Mouse (Mus musculus): Measurements from ENCODE around the gene Rbfox3. TPM values are rescaled to one million over a fixed set of nuclear protein-coding genes. Genes with fewer than 3 reads are reported as not detected.
A peak's percentile ranks its signal among the peaks of the same experiment; 100 is the strongest.

The Rbfox3 gene
- polyA plus RNA-seq, 1 experiment from 2014 or later, result 12.6 TPM

DNA sequence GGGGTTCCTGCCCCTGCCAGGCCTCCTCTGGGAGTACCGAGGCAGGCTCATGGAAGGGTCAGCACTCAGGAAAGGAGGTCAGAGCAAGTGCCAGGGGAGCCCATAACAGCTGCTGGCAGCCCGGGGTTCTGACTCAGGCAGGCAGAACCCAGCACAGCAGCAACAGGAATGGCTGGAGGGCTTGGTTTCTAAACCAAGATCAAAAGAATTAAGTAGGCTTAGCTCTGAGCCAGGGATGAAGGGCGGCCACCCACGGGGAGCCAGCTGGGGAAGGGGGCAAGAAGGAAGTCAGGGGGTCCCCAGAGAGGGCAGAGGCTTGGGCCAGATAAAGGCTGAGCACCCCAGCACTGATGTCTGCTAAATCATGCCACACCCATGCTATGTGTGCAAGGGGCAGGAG is 356.9 kb downstream of the Rbfox3 start:
- Histone ChIP-seq H3K27me3 (ENCODE audit: control insufficient read depth, insufficient read depth, low read length) (no peaks in the 10 kb centered on the region), H3K4me3 (ENCODE audit: low read depth, low read length) (no peak overlapping the region), H3K27ac (ENCODE audit: low read depth, low read length) (no peak overlapping the region), H3K4me1 (replicated peaks; ENCODE audit: control insufficient read depth, insufficient read depth, low read length) (peaks cover 6% of the 10 kb centered on the region), H3K9me3 (ENCODE audit: control insufficient read depth, low read length) (no peaks in the 10 kb centered on the region), H3K9ac (ENCODE audit: low read depth, low read length) (no peak overlapping the region), H3K4me2 (replicated peaks; ENCODE audit: low read depth, low read length) (no peak overlapping the region), H3K36me3 (ENCODE audit: control insufficient read depth, insufficient read depth, low read length) (no peaks in the 10 kb centered on the region)
- WGBS, result 17% methylated on average over 4 of the region's 4 CpGs
- DNase-seq (ENCODE audit: low spot score) (no peak), ATAC-seq (ENCODE audit: low FRiP score) (no peak)

DNA sequence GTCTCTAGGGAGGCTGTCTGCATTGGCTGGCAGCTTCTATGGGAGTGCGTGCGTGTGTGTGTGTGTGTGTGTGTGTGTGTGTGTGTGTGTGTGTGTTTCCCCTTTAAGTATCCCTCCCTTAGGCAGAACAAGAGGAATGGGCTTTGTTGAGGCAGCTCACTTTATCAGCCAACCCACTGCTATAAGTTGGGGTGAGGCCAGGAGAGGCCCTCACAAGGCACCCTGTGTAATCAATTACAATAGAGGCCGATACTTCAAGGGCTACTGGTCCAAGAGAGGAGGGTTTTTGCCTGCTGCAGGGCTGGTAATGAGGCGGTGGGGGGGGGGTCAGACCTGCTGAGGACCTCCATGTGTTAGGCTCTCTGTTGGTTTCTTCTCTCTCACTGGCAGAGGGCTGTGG is 357.5 kb downstream of the Rbfox3 start:
- no peak overlapping the region for H3K4me3 ChIP-seq (ENCODE audit: low read depth, low read length)
- ATAC-seq (ENCODE audit: low FRiP score) (no peak), DNase-seq (ENCODE audit: low spot score) (no peak)
- H3K4me2 ChIP-seq (replicated peaks; ENCODE audit: low read depth, low read length), result no peak overlapping the region
- H3K36me3 ChIP-seq (ENCODE audit: control insufficient read depth, insufficient read depth, low read length), result no peaks in the 10 kb centered on the region
- no peak overlapping the region for H3K27ac ChIP-seq (ENCODE audit: low read depth, low read length)
- H3K9me3 ChIP-seq (ENCODE audit: control insufficient read depth, low read length), result no peaks in the 10 kb centered on the region
- WGBS, result 40% methylated on average over 4 of the region's 4 CpGs
- no peak overlapping the region for H3K9ac ChIP-seq (ENCODE audit: low read depth, low read length)
- H3K27me3 ChIP-seq (ENCODE audit: control insufficient read depth, insufficient read depth, low read length), result no peaks in the 10 kb centered on the region
- H3K4me1 ChIP-seq (replicated peaks; ENCODE audit: control insufficient read depth, insufficient read depth, low read length), result peaks cover 6% of the 10 kb centered on the region

- H3K9me3 ChIP-seq (ENCODE audit: control insufficient read depth, low read length), result no peaks in the 10 kb centered on the region
- no peak overlapping the region for H3K4me3 ChIP-seq (ENCODE audit: low read depth, low read length)
- no peak for DNase-seq (ENCODE audit: low spot score)
- no peak overlapping the region for H3K27ac ChIP-seq (ENCODE audit: low read depth, low read length)
- 61% methylated on average over 6 of the region's 6 CpGs for WGBS
- no peak overlapping the region for H3K4me2 ChIP-seq (replicated peaks; ENCODE audit: low read depth, low read length)
- H3K27me3 ChIP-seq (ENCODE audit: control insufficient read depth, insufficient read depth, low read length), result no peaks in the 10 kb centered on the region
- H3K4me1 ChIP-seq (replicated peaks; ENCODE audit: control insufficient read depth, insufficient read depth, low read length), result peaks cover 6% of the 10 kb centered on the region
- no peak for ATAC-seq (ENCODE audit: low FRiP score)
- H3K36me3 ChIP-seq (ENCODE audit: control insufficient read depth, insufficient read depth, low read length), result no peaks in the 10 kb centered on the region
- H3K9ac ChIP-seq (ENCODE audit: low read depth, low read length), result no peak overlapping the region
Measured at GRCm38 (mm10) chr11:118553001-118553400, 358.4 kb downstream of the Rbfox3 start.

- Histone ChIP-seq H3K4me1 (replicated peaks; ENCODE audit: control insufficient read depth, insufficient read depth, low read length) (peaks cover 6% of the 10 kb centered on the region), H3K9ac (ENCODE audit: low read depth, low read length) (no peak overlapping the region), H3K9me3 (ENCODE audit: control insufficient read depth, low read length) (no peaks in the 10 kb centered on the region), H3K4me2 (replicated peaks; ENCODE audit: low read depth, low read length) (no peak overlapping the region), H3K27me3 (ENCODE audit: control insufficient read depth, insufficient read depth, low read length) (no peaks in the 10 kb centered on the region), H3K4me3 (ENCODE audit: low read depth, low read length) (no peak overlapping the region), H3K36me3 (ENCODE audit: control insufficient read depth, insufficient read depth, low read length) (no peaks in the 10 kb centered on the region), H3K27ac (ENCODE audit: low read depth, low read length) (no peak overlapping the region)
- ATAC-seq (ENCODE audit: low FRiP score), result no peak
- WGBS, result 83% methylated on average over 3 of the region's 4 CpGs
- no peak for DNase-seq (ENCODE audit: low spot score)
Measured at GRCm38 (mm10) chr11:118552478-118552877, 358.9 kb downstream of the Rbfox3 start.

- Histone ChIP-seq H3K27me3 (ENCODE audit: control insufficient read depth, insufficient read depth, low read length) (no peaks in the 10 kb centered on the region), H3K9ac (ENCODE audit: low read depth, low read length) (no peak overlapping the region), H3K4me1 (replicated peaks; ENCODE audit: control insufficient read depth, insufficient read depth, low read length) (peaks cover 6% of the 10 kb centered on the region), H3K36me3 (ENCODE audit: control insufficient read depth, insufficient read depth, low read length) (no peaks in the 10 kb centered on the region), H3K4me2 (replicated peaks; ENCODE audit: low read depth, low read length) (no peak overlapping the region), H3K4me3 (ENCODE audit: low read depth, low read length) (no peak overlapping the region), H3K9me3 (ENCODE audit: control insufficient read depth, low read length) (no peaks in the 10 kb centered on the region), H3K27ac (ENCODE audit: low read depth, low read length) (peak overlapping the region; percentile 33; the same call in 1 of the 2 replicates)
- DNase-seq (ENCODE audit: low spot score), result no peak
- no peak for ATAC-seq (ENCODE audit: low FRiP score)
- whole genome bisulfite sequencing, result 47% methylated on average over 3 of the region's 3 CpGs
Measured at GRCm38 (mm10) chr11:118551705-118552104, 359.7 kb downstream of the Rbfox3 start.

- WGBS, result 33% methylated on average over 17 of the region's 17 CpGs
- no peak overlapping the region for H3K27ac ChIP-seq (ENCODE audit: low read depth, low read length)
- no peak overlapping the region for H3K9ac ChIP-seq (ENCODE audit: low read depth, low read length)
- peak; percentile 40 for DNase-seq (ENCODE audit: low spot score)
- no peaks in the 10 kb centered on the region for H3K27me3 ChIP-seq (ENCODE audit: control insufficient read depth, insufficient read depth, low read length)
- ATAC-seq (ENCODE audit: low FRiP score), result no peak
- H3K4me3 ChIP-seq (ENCODE audit: low read depth, low read length), result no peak overlapping the region
- H3K4me1 ChIP-seq (replicated peaks; ENCODE audit: control insufficient read depth, insufficient read depth, low read length), result peaks cover 6% of the 10 kb centered on the region
- no peaks in the 10 kb centered on the region for H3K9me3 ChIP-seq (ENCODE audit: control insufficient read depth, low read length)
- no peaks in the 10 kb centered on the region for H3K36me3 ChIP-seq (ENCODE audit: control insufficient read depth, insufficient read depth, low read length)
- no peak overlapping the region for H3K4me2 ChIP-seq (replicated peaks; ENCODE audit: low read depth, low read length)
Measured at GRCm38 (mm10) chr11:118550773-118551520, 360.4 kb downstream of the Rbfox3 start.

- Histone ChIP-seq H3K9me3 (ENCODE audit: control insufficient read depth, low read length) (no peaks in the 10 kb centered on the region), H3K36me3 (ENCODE audit: control insufficient read depth, insufficient read depth, low read length) (no peaks in the 10 kb centered on the region), H3K27me3 (ENCODE audit: control insufficient read depth, insufficient read depth, low read length) (no peaks in the 10 kb centered on the region), H3K27ac (ENCODE audit: low read depth, low read length) (no peak overlapping the region), H3K9ac (ENCODE audit: low read depth, low read length) (no peak overlapping the region), H3K4me2 (replicated peaks; ENCODE audit: low read depth, low read length) (no peak overlapping the region), H3K4me3 (ENCODE audit: low read depth, low read length) (no peak overlapping the region), H3K4me1 (replicated peaks; ENCODE audit: control insufficient read depth, insufficient read depth, low read length) (peaks cover 6% of the 10 kb centered on the region)
- ATAC-seq (ENCODE audit: low FRiP score) (no peak), DNase-seq (ENCODE audit: low spot score) (no peak)
- 90% methylated on average over 9 of the region's 9 CpGs for WGBS
Measured at GRCm38 (mm10) chr11:118548242-118548641, 363.2 kb downstream of the Rbfox3 start.

- WGBS, result 72% methylated on average over 8 of the region's 8 CpGs
- no peak overlapping the region for H3K9ac ChIP-seq (ENCODE audit: low read depth, low read length)
- H3K4me2 ChIP-seq (replicated peaks; ENCODE audit: low read depth, low read length), result no peak overlapping the region
- no peak overlapping the region for H3K27ac ChIP-seq (ENCODE audit: low read depth, low read length)
- DNase-seq (ENCODE audit: low spot score) (no peak), ATAC-seq (ENCODE audit: low FRiP score) (no peak)
- peaks cover 2% of the 10 kb centered on the region for H3K4me1 ChIP-seq (replicated peaks; ENCODE audit: control insufficient read depth, insufficient read depth, low read length)
- H3K36me3 ChIP-seq (ENCODE audit: control insufficient read depth, insufficient read depth, low read length), result no peaks in the 10 kb centered on the region
- no peak overlapping the region for H3K4me3 ChIP-seq (ENCODE audit: low read depth, low read length)
- H3K27me3 ChIP-seq (ENCODE audit: control insufficient read depth, insufficient read depth, low read length), result no peaks in the 10 kb centered on the region
- no peaks in the 10 kb centered on the region for H3K9me3 ChIP-seq (ENCODE audit: control insufficient read depth, low read length)
Measured at GRCm38 (mm10) chr11:118546269-118546668, 365.1 kb downstream of the Rbfox3 start.

GRCm38 (mm10) chr11:118545690-118546089 is 365.7 kb downstream of the Rbfox3 start:
- Histone ChIP-seq H3K9ac (ENCODE audit: low read depth, low read length) (no peak overlapping the region), H3K9me3 (ENCODE audit: control insufficient read depth, low read length) (no peaks in the 10 kb centered on the region), H3K4me2 (replicated peaks; ENCODE audit: low read depth, low read length) (no peak overlapping the region), H3K27me3 (ENCODE audit: control insufficient read depth, insufficient read depth, low read length) (no peaks in the 10 kb centered on the region), H3K36me3 (ENCODE audit: control insufficient read depth, insufficient read depth, low read length) (no peaks in the 10 kb centered on the region), H3K27ac (ENCODE audit: low read depth, low read length) (no peak overlapping the region), H3K4me1 (replicated peaks; ENCODE audit: control insufficient read depth, insufficient read depth, low read length) (no peaks in the 10 kb centered on the region), H3K4me3 (ENCODE audit: low read depth, low read length) (no peak overlapping the region)
- DNase-seq (ENCODE audit: low spot score), result no peak
- no peak for ATAC-seq (ENCODE audit: low FRiP score)
- 33% methylated on average over 4 of the region's 4 CpGs for WGBS

Measured in hindbrain, embryonic 11.5 days (tissue).